Mouse (Mus musculus): ENCODE measurements around the gene Nf1.

The Nf1 gene

GRCm38 (mm10) chr11:79527015-79527738 lies 187.7 kb downstream of the Nf1 start:
- DNase-seq (ENCODE audit: extremely low spot score, low read depth, low spot score), result no peak

- no peak for DNase-seq (ENCODE audit: extremely low spot score, low read depth, low spot score)
Observed at GRCm38 (mm10) chr11:79527739-79528384, 188.4 kb downstream of the Nf1 start.

- no peak for DNase-seq (ENCODE audit: extremely low spot score, low read depth, low spot score)
Observed at GRCm38 (mm10) chr11:79528601-79529000, 189.1 kb downstream of the Nf1 start.

GRCm38 (mm10) chr11:79529226-79529625 lies 189.7 kb downstream of the Nf1 start:
- DNase-seq (ENCODE audit: extremely low spot score, low read depth, low spot score), result no peak

- DNase-seq (ENCODE audit: extremely low spot score, low read depth, low spot score), result no peak
Observed at GRCm38 (mm10) chr11:79529736-79530135, 190.2 kb downstream of the Nf1 start.

- DNase-seq (ENCODE audit: extremely low spot score, low read depth, low spot score), result no peak
Observed at GRCm38 (mm10) chr11:79530333-79530761, 190.9 kb downstream of the Nf1 start, which contains the start of the genes Evi2 and Evi2a. Gene Evi2, minus strand, starts transcription at chr11:79530589. Gene Evi2a, minus strand, starts transcription at chr11:79530609.

- DNase-seq (ENCODE audit: extremely low spot score, low read depth, low spot score), result no peak
Observed at GRCm38 (mm10) chr11:79530774-79531173, 191.3 kb downstream of the Nf1 start.

- no peak for DNase-seq (ENCODE audit: extremely low spot score, low read depth, low spot score)
Observed at GRCm38 (mm10) chr11:79531485-79531884, 192.0 kb downstream of the Nf1 start.

- DNase-seq (ENCODE audit: extremely low spot score, low read depth, low spot score), result no peak
Observed at GRCm38 (mm10) chr11:79533311-79533710, 193.8 kb downstream of the Nf1 start.

- DNase-seq (ENCODE audit: extremely low spot score, low read depth, low spot score), result no peak
Observed at GRCm38 (mm10) chr11:79533950-79534690, 194.6 kb downstream of the Nf1 start.

- DNase-seq (ENCODE audit: extremely low spot score, low read depth, low spot score), result no peak
Observed at GRCm38 (mm10) chr11:79535554-79535953, 196.1 kb downstream of the Nf1 start.

GRCm38 (mm10) chr11:79536293-79536692 lies 196.8 kb downstream of the Nf1 start:
- no peak for DNase-seq (ENCODE audit: extremely low spot score, low read depth, low spot score)

- no peak for DNase-seq (ENCODE audit: extremely low spot score, low read depth, low spot score)
Observed at GRCm38 (mm10) chr11:79552622-79553021, 213.1 kb downstream of the Nf1 start.

GRCm38 (mm10) chr11:79560536-79560935 lies 221.0 kb downstream of the Nf1 start:
- no peak for DNase-seq (ENCODE audit: extremely low spot score, low read depth, low spot score)

GRCm38 (mm10) chr11:79563493-79563892 lies 224.0 kb downstream of the Nf1 start:
- DNase-seq (ENCODE audit: extremely low spot score, low read depth, low spot score), result no peak

GRCm38 (mm10) chr11:79566947-79567346 lies 227.5 kb downstream of the Nf1 start:
- DNase-seq (ENCODE audit: extremely low spot score, low read depth, low spot score), result no peak

GRCm38 (mm10) chr11:79568197-79568911 lies 228.9 kb downstream of the Nf1 start:
- DNase-seq (ENCODE audit: extremely low spot score, low read depth, low spot score), result no peak

- no peak for DNase-seq (ENCODE audit: extremely low spot score, low read depth, low spot score)
Observed at GRCm38 (mm10) chr11:79570319-79570718, 230.8 kb downstream of the Nf1 start.

GRCm38 (mm10) chr11:79573836-79574235 lies 234.3 kb downstream of the Nf1 start:
- DNase-seq (ENCODE audit: extremely low spot score, low read depth, low spot score), result no peak

- no peak for DNase-seq (ENCODE audit: extremely low spot score, low read depth, low spot score)
Observed at GRCm38 (mm10) chr11:79575383-79576073, 236.0 kb downstream of the Nf1 start.

Data from hindlimb bud, embryonic 11.5 days (tissue).